Mouse (Mus musculus) lung, adult 2 months (tissue): ENCODE results near the gene Fscn1.

Experiments used
- CTCF ChIP-seq: fragments of 200-500 bp; IDR thresholded peaks from 2 replicates; pipeline ENCODE4 v1.5.1; 2011; ENCODE audit warnings: mild to moderate bottlenecking, low read length, control low read depth; ENCODE audit not compliant: insufficient read depth
- POLR2A ChIP-seq: fragments of 200-500 bp; IDR thresholded peaks from 2 replicates; pipeline ENCODE4 v1.6.1; 2011; ENCODE audit warnings: low read depth, mild to moderate bottlenecking, control low read depth, low read length, borderline replicate concordance; ENCODE audit errors: extremely low read depth

DNA sequence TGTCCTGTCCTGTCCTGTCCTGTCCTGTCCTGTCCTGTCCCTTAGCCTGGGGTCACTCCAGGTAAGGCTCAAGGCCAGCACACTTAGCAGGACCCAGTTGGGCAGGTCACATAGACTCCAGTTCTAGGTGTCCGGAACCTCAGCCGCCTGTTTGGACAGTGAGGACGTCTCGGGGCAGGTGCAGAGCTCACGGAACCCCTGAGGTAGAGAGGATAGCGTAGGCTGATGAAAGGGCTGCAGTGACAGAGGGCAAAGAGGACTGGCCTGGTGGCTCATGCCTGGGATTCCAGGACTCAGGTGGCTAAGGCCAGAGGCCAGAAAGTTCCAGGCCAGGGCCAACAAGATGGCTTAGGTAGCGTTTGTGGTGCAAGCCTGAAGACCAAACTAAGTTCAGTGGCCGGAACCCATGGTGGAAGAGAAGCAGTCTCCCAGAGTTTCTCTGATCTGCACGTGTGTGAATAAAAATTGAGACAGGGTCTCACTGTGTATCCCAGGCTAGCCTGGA is 28.9 kb upstream of the Fscn1 start:
- TF ChIP-seq CTCF (no peak), POLR2A (no peak)
